Mouse (Mus musculus) thymus, adult 2 months (tissue): Measurements from ENCODE around the gene Creb5.

Experiments used
- CTCF ChIP-seq: fragments of 200-500 bp; IDR thresholded peaks from 2 replicates; pipeline ENCODE4 v1.5.1; 2012; ENCODE audit warnings: mild to moderate bottlenecking, control low read depth, low read length, moderate library complexity, borderline replicate concordance; ENCODE audit not compliant: control insufficient read depth, poor library complexity, insufficient read depth; ENCODE audit errors: extremely low read depth
- POLR2A ChIP-seq: fragments of 200-500 bp; IDR thresholded peaks from 2 replicates; pipeline ENCODE4 v1.6.1; 2012; ENCODE audit warnings: mild to moderate bottlenecking, low read length, control low read depth, moderate library complexity; ENCODE audit not compliant: control insufficient read depth, poor library complexity, insufficient read depth; ENCODE audit errors: extremely low read depth

GRCm38 (mm10) chr6:53470559-53470958, 183.5 kb downstream of the Creb5 start:
- TF ChIP-seq CTCF: no peak
- TF ChIP-seq POLR2A: no peak
